Mouse (Mus musculus): Measurements from ENCODE around the gene Zmym2. TPM values are rescaled to one million over a fixed set of nuclear protein-coding genes. Genes with fewer than 3 reads are reported as not detected.
A peak's percentile ranks its signal among the peaks of the same experiment; 100 is the strongest.

The Zmym2 gene
- polyA plus RNA-seq, 1 experiment = 19.7 TPM

- Histone ChIP-seq H3K27me3 (ENCODE audit: control insufficient read depth, insufficient read depth, low read length) (no peaks in the 10 kb centered on the region), H3K36me3 (ENCODE audit: control insufficient read depth, insufficient read depth, low read length) (peaks cover 1% of the 10 kb centered on the region; the same call in 1 of the 2 replicates), H3K27ac (ENCODE audit: control insufficient read depth, insufficient read depth, low read depth, low read length) (peak overlapping the region; percentile 85; the same call in 1 of the 2 replicates), H3K4me1 (ENCODE audit: control insufficient read depth, insufficient read depth, low read length) (peaks cover 11% of the 10 kb centered on the region), H3K4me3 (ENCODE audit: control insufficient read depth, low read depth, low read length) (peak overlapping the region; percentile 88)
- TF ChIP-seq POLR2A (IDR thresholded peaks at IDR 0.05; ENCODE audit: control insufficient read depth, low read depth, low read length) (no peak), CTCF (IDR thresholded peaks at IDR 0.05; ENCODE audit: control insufficient read depth, insufficient read depth, insufficient replicate concordance, low read depth, low read length) (peak; percentile 55; the same call in 1 of the 2 replicates)
These were observed 1.4 kb downstream of the Zmym2 start for GRCm38 (mm10) chr14:56887887-56888286.

- Histone ChIP-seq H3K27me3 (ENCODE audit: control insufficient read depth, insufficient read depth, low read length) (no peaks in the 10 kb centered on the region), H3K4me1 (ENCODE audit: control insufficient read depth, insufficient read depth, low read length) (peaks cover 11% of the 10 kb centered on the region), H3K36me3 (ENCODE audit: control insufficient read depth, insufficient read depth, low read length) (peaks cover 1% of the 10 kb centered on the region; the same call in 1 of the 2 replicates), H3K4me3 (ENCODE audit: control insufficient read depth, low read depth, low read length) (no peak overlapping the region; the same call in 1 of the 2 replicates), H3K27ac (ENCODE audit: control insufficient read depth, insufficient read depth, low read depth, low read length) (no peak overlapping the region)
- TF ChIP-seq CTCF (IDR thresholded peaks at IDR 0.05; ENCODE audit: control insufficient read depth, insufficient read depth, insufficient replicate concordance, low read depth, low read length) = no peak
- TF ChIP-seq POLR2A (IDR thresholded peaks at IDR 0.05; ENCODE audit: control insufficient read depth, low read depth, low read length) = no peak
These were observed 2.0 kb downstream of the Zmym2 start for GRCm38 (mm10) chr14:56888416-56888815.

- Histone ChIP-seq H3K36me3 (ENCODE audit: control insufficient read depth, insufficient read depth, low read length) (no peaks in the 10 kb centered on the region; the same call in 1 of the 2 replicates), H3K4me1 (ENCODE audit: control insufficient read depth, insufficient read depth, low read length) (no peaks in the 10 kb centered on the region), H3K27ac (ENCODE audit: control insufficient read depth, insufficient read depth, low read depth, low read length) (no peak overlapping the region), H3K27me3 (ENCODE audit: control insufficient read depth, insufficient read depth, low read length) (no peaks in the 10 kb centered on the region), H3K4me3 (ENCODE audit: control insufficient read depth, low read depth, low read length) (no peak overlapping the region)
- TF ChIP-seq POLR2A (IDR thresholded peaks at IDR 0.05; ENCODE audit: control insufficient read depth, low read depth, low read length) (no peak), CTCF (IDR thresholded peaks at IDR 0.05; ENCODE audit: control insufficient read depth, insufficient read depth, insufficient replicate concordance, low read depth, low read length) (no peak)
These were observed 8.0 kb downstream of the Zmym2 start for GRCm38 (mm10) chr14:56894417-56894816.

GRCm38 (mm10) chr14:56896521-56896920 lies 10.1 kb downstream of the Zmym2 start:
- H3K27me3 ChIP-seq (ENCODE audit: control insufficient read depth, insufficient read depth, low read length) = no peaks in the 10 kb centered on the region
- H3K27ac ChIP-seq (ENCODE audit: control insufficient read depth, insufficient read depth, low read depth, low read length) = no peak overlapping the region
- H3K36me3 ChIP-seq (ENCODE audit: control insufficient read depth, insufficient read depth, low read length) = no peaks in the 10 kb centered on the region; the same call in 1 of the 2 replicates
- H3K4me1 ChIP-seq (ENCODE audit: control insufficient read depth, insufficient read depth, low read length) = no peaks in the 10 kb centered on the region
- H3K4me3 ChIP-seq (ENCODE audit: control insufficient read depth, low read depth, low read length) = no peak overlapping the region
- TF ChIP-seq CTCF (IDR thresholded peaks at IDR 0.05; ENCODE audit: control insufficient read depth, insufficient read depth, insufficient replicate concordance, low read depth, low read length) (no peak), POLR2A (IDR thresholded peaks at IDR 0.05; ENCODE audit: control insufficient read depth, low read depth, low read length) (no peak)

- Histone ChIP-seq H3K27me3 (ENCODE audit: control insufficient read depth, insufficient read depth, low read length) (no peaks in the 10 kb centered on the region), H3K27ac (ENCODE audit: control insufficient read depth, insufficient read depth, low read depth, low read length) (no peak overlapping the region), H3K36me3 (ENCODE audit: control insufficient read depth, insufficient read depth, low read length) (no peaks in the 10 kb centered on the region; the same call in 1 of the 2 replicates), H3K4me3 (ENCODE audit: control insufficient read depth, low read depth, low read length) (no peak overlapping the region), H3K4me1 (ENCODE audit: control insufficient read depth, insufficient read depth, low read length) (no peaks in the 10 kb centered on the region)
- TF ChIP-seq CTCF (IDR thresholded peaks at IDR 0.05; ENCODE audit: control insufficient read depth, insufficient read depth, insufficient replicate concordance, low read depth, low read length) (no peak), POLR2A (IDR thresholded peaks at IDR 0.05; ENCODE audit: control insufficient read depth, low read depth, low read length) (no peak)
These were observed 11.0 kb downstream of the Zmym2 start for GRCm38 (mm10) chr14:56897475-56897874.

GRCm38 (mm10) chr14:56899656-56900055 lies 13.2 kb downstream of the Zmym2 start:
- Histone ChIP-seq H3K27me3 (ENCODE audit: control insufficient read depth, insufficient read depth, low read length) (no peaks in the 10 kb centered on the region), H3K4me1 (ENCODE audit: control insufficient read depth, insufficient read depth, low read length) (no peaks in the 10 kb centered on the region), H3K36me3 (ENCODE audit: control insufficient read depth, insufficient read depth, low read length) (no peaks in the 10 kb centered on the region; the same call in 1 of the 2 replicates)

GRCm38 (mm10) chr14:56903039-56903438 lies 16.6 kb downstream of the Zmym2 start:
- H3K27ac ChIP-seq (ENCODE audit: control insufficient read depth, insufficient read depth, low read depth, low read length) = 0 out of 2 replicates have a peak overlapping the region, but pooled peaks have one; percentile 8
- no peaks in the 10 kb centered on the region for H3K36me3 ChIP-seq (ENCODE audit: control insufficient read depth, insufficient read depth, low read length)
- H3K27me3 ChIP-seq (ENCODE audit: control insufficient read depth, insufficient read depth, low read length) = no peaks in the 10 kb centered on the region
- H3K4me1 ChIP-seq (ENCODE audit: control insufficient read depth, insufficient read depth, low read length) = no peaks in the 10 kb centered on the region
- no peak for TF ChIP-seq POLR2A (IDR thresholded peaks at IDR 0.05; ENCODE audit: control insufficient read depth, low read depth, low read length)
- TF ChIP-seq CTCF (IDR thresholded peaks at IDR 0.05; ENCODE audit: control insufficient read depth, insufficient read depth, insufficient replicate concordance, low read depth, low read length) = no peak
- no peak overlapping the region for H3K4me3 ChIP-seq (ENCODE audit: control insufficient read depth, low read depth, low read length)

More at GRCm38 (mm10) chr14:56899656-56900055, 13.2 kb downstream of the Zmym2 start:
- TF ChIP-seq CTCF (IDR thresholded peaks at IDR 0.05; ENCODE audit: control insufficient read depth, insufficient read depth, insufficient replicate concordance, low read depth, low read length) (no peak), POLR2A (IDR thresholded peaks at IDR 0.05; ENCODE audit: control insufficient read depth, low read depth, low read length) (no peak)
- no peak overlapping the region for H3K27ac ChIP-seq (ENCODE audit: control insufficient read depth, insufficient read depth, low read depth, low read length)
- no peak overlapping the region for H3K4me3 ChIP-seq (ENCODE audit: control insufficient read depth, low read depth, low read length)

All from testis, adult 2 months (tissue).